Mouse (Mus musculus): ENCODE results near the gene Xylt2.
"Not testable (repeated sequence)": the region's sequence is repeated elsewhere in the genome, so short reads cannot be mapped to it uniquely, and the experiment has no call there.

Gene Xylt2

DNA sequence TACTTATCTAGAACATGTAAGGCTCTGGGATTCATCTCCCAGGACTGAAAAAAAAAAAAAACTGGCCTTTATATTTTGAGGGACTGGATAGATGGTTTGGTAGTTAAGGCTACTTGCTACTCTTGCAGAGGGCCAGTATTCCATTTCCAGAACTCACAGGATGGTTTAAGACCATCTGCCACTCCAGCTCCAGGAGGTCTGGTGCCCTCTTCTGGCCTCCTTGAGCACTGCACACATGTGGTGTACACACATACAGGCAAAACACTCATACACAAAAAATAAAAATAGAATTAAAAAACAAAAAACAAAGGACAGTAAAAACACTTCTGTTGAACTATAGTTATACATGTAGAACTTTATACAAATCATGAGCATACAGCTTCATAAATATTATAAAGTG lies 3.3 kb upstream of the Xylt2 start:
- intact Hi-C loops (cut with DNase I) = no loop called here

DNA sequence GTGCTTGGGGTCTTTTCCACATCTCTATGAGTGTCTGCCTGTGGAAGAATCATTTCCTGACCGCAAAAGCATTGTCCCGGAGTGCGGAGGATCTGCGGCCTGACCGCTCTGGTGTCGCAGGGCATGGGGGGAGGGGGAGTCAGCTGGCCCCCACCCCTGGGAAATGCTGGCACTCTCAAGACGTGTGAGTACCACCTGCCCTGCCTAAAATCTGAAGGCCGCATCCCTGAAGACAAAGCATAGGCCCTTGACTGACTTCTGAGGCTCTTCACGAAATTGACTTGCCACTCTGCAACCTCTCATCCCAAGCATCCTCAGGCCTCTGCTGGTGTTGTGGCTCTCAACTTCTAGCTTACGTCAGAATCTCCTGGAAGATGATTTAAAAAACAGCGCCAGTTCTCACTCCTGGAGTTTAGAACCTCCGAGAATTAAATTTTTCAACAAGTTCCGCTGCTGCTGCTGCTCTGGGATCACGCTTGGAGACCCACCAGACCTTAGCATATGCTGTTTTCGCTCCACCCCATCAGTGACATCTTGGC lies 361 bp upstream of the Xylt2 start:
- intact Hi-C loops (cut with DNase I) = no loop called here

DNA sequence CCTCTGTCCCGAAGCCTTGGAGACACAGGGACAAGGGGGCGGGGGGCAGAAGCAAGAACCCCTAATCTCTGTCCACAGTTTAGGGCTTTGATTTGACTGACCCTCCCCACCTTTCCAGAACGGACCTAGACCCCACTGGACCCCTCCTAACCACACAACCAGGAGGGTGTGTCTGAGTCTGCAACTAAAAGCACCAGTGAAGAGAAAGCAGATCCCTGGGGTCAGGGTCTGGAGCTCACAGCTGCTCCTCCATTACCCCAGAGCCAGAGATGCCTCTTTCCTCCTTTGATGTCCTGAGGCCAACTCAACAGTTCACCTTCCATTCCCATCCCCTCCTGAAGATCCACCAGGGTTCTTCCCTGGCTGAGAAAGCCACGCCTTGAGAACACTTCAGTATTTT lies 1.0 kb downstream of the Xylt2 start:
- intact Hi-C loops (cut with DNase I) = no loop called here

DNA sequence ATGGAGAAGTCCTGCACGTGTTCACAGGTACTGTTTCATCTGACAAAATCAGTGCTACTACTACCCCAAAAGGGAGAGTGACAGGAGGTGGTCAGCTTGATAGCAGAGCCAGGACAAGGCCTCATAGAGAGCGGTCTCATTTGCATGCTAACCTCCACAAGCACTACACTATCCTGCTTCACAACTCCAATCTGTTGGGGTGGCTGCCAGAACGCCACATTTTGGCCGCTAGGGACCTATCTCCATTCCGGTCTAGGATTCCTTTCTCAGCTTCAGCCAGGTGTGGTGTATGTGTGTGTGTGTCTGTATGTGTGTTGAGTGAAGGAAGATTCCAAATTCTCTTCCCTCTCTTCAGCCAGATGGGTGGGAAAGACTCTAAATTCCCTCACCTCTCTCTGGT lies 1.9 kb downstream of the Xylt2 start:
- intact Hi-C loops (cut with DNase I) = no loop called here

DNA sequence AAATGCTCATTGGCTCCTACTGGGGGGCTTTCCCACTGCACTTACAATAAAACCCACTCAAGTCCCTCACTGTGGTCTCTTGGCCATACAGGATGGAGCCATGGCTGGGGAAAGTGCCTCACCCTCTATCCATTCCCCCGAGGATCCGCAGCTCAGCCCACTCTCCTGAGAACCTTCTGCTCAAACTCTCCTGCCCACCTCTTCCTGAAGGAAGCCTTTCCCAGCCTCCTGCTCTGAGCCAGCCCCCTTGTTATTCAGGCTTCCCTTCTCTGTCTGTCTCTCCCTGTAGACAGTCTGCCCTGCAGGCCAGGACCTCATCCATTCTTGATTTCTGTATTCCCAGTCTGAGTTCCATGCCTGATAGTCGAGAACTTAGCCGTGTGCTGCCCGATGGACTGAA lies 2.3 kb downstream of the Xylt2 start:
- intact Hi-C loops (cut with DNase I) = no loop called here

DNA sequence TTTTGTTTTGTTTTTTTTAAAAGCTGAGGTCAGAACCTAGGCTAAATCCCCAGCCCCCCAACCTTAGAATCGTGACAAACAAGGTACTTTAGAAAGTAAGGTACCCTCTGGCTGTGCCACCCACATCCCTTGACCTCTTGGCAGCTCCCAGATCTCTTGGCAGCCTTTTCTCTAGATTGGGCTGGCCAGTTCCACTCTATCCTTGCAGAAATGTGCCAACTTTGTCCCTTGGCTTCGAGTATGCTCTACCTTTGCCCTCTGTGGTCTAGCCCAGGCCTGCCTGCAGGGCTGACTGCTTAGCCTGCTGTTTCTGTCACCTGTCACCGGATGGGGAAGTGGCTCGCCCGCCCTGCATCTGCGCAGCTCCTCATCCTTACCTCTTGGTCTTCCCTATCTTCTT lies 12.0 kb downstream of the Xylt2 start:
- intact Hi-C loops (cut with DNase I) = no loop called here

DNA sequence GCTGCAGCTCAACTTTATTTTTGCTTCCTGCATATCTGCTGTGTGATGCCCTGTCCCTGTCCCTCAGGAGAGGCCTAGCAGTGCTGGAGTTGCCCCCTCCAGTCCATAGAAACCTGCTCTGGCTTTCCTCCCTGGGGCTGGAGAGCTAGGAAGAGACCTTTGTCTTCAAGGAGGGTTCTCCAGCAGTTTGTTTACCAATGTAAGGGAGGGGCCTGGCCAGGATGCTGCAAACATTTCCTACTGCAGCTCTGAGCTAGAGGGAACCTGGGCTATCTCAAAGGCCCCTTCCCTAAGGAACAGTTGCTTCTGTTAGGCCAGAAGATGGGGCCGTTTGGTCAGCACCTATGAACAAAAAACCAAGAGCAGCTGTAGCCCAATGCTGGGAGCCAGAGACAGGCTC lies 16.0 kb downstream of the Xylt2 start:
- intact Hi-C loops (cut with DNase I) = no loop called here

DNA sequence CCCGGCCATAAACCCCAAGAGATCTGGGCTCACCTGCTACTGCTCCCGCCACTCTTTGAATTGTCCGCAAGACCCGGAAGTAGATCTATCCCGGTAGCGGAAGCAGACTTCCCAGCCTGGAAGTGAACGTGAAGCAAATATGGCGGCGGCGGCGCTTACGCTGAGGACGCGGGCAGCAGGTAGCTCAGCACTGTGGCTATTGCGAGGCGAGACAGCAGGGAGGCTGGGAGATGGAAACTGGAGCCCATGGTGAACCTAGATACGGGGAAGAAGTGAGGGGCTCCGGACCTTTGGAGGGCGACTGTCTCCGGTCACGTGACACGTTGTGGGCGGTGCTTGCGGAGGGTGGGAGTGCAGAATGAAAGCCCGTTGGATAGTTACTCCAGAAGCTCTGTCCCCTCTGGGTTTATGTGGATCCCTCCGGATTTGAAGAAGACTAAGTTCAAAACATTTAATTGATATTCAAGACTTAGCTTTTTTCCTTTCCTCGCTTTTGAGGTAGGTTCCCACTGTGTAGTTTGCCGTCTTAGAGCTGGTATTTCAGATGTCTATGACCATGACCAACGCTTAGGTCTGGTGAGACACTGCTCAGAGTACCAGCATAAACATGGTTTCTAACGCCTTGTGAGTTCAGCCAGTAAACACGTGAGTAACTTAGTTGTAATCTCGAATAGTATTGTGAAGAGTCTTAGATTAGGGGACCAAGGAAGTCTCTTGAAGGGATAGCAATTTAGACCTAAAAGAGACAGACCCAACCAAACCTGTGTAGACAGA lies 23.5 kb downstream of the Xylt2 start, which contains the start of the genes Mrpl27 and Eme1:
Gene Mrpl27 (plus strand): TSS at position 105 of the 774 bp plus-strand sequence.
Gene Eme1 (minus strand): TSS at position 302 of the 774 bp plus-strand sequence.
- intact Hi-C loops (cut with DNase I) = no loop called here

DNA sequence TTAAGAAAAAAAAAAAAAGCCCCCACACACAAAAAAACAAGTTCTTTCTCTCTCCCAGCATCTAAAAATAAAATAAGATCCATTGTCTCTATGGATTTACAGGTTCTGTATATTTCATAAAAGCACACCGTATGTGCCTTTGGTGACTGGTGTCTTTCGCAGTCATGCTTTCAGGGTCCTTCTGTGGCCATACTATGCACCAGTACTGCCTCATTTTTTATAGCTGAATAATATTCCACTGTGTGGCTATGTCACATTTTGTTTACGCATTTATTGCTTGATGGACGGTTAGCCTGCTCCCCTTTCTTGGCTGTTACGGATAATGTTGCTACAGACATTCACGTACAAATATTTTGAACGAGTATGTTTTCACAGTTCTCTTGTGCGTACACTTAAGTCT lies 24.3 kb downstream of the Xylt2 start:
- intact Hi-C loops (cut with DNase I) = no loop called here

DNA sequence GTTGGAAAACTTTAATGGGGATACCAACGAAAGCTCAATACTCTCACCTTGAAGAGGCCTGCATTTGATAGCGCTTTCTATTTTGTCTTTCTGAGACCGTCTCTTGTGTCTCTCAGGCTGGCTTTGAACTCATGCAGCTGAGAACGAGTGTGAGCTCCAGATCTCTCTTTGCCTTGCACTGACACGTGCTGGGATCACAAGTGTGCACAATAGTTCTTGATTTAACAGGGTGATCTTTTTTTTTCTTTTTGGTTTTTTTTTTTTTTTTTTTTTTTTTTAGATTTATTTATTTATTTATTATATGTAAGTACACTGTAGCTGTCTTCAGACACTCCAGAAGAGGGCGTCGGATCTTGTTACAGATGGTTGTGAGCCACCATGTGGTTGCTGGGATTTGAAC lies 26.1 kb downstream of the Xylt2 start:
- intact Hi-C loops (cut with DNase I) = not testable (repeated sequence)

DNA sequence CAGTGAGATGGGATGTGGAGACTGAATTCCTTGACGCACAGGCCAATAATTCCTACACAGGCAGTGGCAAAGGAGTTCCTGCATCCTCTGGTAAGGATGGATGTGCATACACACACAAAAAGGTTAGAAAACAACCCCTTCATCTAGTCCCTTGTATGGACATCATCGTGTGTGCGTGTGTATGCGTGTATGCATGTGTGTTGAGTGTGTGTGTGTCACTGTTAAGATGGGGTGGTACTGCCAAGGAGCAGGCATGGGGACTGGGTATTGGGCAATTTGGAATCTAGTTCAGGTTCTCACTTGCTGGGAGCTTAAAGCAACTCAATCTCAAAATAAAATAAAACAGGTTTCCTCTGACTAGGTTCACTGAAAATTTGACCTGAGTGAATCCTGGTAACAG lies 30.9 kb downstream of the Xylt2 start:
- intact Hi-C loops (cut with DNase I) = no loop called here

DNA sequence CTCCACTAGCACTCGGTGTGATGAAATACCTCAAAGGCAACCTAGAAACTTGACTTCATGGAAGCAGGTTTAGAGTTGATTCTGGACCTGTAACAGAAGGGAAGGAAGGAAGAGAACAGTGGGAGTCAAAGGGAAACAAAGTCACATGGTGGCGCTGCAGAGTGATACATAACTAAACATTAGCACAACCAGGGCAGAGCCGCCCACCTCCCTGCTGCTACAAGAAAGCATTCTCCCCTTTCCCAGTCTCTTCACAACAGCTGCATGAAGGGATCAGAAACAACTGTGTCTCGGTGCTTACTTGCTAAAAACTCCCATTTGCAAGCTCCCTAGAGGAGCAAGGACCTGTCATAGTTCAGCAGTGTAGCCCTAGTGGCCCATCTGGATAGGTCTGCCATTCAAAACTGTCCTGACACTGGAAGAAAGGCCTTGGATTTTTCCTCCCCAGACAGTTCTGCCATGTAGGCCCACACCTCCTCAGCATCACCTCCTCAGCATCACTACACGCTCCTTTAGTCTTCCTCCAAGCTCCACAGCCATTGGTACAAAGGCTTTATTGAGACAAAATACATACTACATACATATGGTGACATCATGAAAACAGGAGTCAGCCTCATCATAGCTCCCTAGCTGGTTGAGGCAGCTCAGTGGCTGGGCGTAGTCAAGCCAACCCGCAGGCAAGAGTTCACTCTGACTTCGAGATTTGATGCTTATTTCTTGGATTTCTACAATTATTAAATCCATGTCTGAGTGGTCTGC lies 32.7 kb downstream of the Xylt2 start:
- intact Hi-C loops (cut with DNase I) = no loop called here

DNA sequence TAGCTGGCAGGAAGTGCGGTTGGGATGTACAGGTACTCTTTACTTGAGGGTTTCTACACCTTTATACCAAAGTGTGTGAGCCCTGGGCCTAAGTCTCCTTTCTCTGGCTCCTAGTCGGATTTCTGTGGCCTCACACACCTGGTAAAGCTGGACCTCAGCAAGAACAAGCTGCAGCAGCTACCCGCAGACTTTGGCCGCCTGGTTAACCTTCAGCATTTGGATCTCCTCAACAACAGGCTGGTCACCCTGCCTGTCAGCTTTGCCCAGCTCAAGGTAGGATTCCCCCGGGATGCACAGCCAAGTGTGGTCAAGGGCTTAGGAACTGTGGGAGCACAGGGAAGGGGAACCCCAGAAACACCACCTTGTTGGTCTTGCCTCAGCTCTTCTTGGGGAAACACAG lies 42.9 kb downstream of the Xylt2 start:
- intact Hi-C loops (cut with DNase I) = no loop called here

DNA sequence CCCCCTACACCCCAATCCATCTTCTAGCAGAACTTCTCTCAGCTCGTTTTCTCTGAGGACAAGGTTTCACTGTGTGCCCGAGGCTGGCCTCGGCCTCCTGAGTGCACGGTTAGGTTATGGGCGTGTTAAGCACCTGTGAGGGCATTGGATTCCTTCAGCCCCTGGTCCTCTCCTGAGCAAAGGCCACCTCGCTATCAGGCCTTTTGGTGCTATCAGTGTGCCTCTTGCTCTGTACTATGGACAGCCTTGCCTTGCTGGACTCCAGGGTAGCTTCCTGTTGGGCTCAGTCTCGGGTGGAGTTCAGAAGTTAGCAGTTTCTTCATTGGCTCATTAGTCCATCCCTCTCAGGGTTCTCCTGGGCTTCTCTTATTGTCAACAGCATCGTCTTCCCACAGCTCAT lies 44.3 kb downstream of the Xylt2 start:
- intact Hi-C loops (cut with DNase I) = no loop called here

DNA sequence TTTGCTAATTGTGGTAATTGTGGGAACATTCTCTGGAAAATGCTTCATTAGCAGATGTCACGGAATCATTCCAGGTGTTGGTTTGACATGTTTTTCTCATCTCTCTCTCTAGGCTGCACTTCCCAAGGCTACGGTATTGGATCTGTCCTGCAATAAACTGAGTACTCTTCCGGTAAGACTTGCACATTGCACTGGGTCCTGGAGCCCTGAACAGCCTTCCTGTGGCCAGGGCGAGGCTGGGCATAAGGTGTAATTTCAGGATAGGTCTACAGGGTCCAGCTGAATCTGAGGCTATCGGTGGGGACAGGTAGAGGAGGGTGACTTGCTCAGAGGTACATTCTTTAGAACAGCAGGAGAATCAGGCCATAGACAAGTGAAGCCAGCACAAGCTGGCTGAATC lies 45.3 kb downstream of the Xylt2 start:
- intact Hi-C loops (cut with DNase I) = no loop called here

DNA sequence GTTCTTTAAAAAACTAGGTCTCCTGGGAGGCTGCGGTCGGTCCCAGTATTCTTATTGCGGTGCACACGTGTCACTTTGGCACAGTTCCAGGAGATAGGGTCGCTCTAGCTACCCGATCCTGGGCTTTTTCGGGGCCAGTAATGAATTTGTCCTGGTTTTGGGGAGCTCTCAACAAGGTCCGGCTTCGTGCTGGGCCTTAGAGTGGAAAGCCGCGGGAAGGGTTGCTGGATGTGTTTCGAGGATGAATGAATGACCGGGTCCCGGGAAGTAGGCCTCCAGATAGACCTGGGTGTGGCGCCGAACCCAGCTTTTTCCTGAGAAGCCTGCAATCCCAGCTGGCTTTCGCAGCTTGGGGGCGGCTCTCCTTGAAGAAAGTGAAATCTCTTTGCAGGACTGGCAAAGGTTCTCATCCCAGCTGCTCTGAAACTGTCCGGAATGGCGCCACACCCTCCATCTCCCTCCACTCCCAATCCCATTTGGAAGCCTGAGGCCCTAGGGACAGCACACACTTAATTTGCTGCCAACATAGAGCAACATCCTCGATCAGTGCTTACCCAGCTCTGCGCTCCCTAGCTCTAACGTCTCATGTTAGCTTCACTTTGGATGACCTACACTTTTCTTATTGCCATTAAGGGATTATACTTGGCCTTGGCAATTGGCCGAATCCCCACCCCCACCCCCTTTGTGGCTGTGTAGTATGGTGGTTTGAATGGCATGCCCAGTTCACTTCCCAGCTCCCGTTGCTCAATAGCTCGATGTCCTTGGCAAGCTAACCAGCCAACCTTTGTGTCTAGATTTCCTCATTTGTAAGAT lies 46.9 kb downstream of the Xylt2 start:
- intact Hi-C loops (cut with DNase I) = no loop called here

DNA sequence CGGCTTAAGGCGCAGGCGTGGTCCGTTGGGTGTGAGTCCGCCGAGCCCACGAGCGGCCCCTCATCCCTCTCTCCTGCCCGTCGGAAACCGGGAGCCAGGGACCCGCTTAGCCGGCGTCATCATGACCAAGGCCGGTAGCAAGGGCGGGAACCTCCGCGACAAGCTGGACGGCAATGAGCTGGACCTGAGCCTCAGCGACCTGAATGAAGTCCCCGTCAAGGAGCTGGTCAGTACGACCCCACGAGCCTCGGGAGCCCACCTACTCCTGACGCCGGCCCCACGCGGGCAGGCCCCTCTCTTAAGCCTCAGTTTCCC lies 47.5 kb downstream of the Xylt2 start:
- intact Hi-C loops (cut with DNase I) = loop anchor here (10.0 kb wide), 1 partner anchor 85 kb away; no protein-coding TSS in a partner anchor

DNA sequence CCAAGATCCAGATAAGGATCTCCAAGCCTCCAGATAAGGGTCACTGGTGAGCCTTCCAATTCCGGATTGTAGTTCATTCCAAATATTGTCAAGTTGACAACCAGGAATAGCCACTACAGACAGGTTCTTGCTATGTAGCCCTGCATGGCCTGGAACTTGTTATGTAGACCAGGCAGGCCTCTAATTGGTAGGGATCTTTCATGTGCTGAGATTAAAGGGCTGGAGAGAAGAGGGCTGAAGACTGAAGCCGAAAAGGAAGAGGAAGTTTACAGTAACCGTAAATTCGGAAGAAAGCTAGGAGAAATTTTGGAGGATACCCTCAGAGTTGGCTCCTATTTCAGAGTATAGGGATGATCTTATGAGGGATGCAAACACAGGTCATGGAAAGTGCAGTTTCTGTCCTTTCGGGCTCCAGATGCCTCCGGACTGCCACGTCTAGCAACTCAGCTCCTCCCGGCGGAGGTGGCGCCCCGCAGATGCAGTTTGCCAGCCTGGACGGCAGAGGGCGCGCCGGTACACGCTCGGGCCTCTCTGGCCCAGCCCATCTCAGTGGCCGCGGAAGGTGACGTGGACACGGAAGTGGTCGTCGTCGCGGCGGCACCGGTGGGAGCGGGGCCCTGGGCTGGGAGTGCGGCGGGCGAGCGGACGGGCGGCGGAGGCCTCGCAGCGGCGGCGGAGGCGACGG lies 48.0 kb downstream of the Xylt2 start, which contains the start of gene Lrrc59:
Gene Lrrc59 (plus strand): TSS at position 569 of the 685 bp plus-strand sequence.
- intact Hi-C loops (cut with DNase I) = loop anchor here (10.0 kb wide), 1 partner anchor 85 kb away; no protein-coding TSS in a partner anchor

DNA sequence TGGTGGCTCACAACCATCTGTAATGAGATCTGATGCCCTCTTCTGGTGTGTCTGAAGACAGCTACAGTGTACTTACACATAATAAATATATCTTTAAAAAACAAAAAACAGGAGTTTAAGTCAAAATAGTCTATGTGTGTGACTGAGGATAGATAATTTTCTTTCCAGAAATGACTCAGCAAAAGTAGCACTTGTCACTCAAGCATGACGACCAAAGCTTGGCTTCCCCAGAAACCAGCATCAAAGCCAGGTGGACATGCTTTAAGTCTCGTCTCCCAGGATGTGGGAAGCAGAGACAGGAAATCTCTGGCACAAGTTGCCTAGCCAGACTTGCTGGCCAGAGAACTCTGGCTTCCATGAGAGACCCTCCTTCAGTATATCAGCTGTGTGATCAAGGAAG lies 55.2 kb downstream of the Xylt2 start:
- intact Hi-C loops (cut with DNase I) = loop anchor here (10.0 kb wide), 1 partner anchor 93 kb away; no protein-coding TSS in a partner anchor

DNA sequence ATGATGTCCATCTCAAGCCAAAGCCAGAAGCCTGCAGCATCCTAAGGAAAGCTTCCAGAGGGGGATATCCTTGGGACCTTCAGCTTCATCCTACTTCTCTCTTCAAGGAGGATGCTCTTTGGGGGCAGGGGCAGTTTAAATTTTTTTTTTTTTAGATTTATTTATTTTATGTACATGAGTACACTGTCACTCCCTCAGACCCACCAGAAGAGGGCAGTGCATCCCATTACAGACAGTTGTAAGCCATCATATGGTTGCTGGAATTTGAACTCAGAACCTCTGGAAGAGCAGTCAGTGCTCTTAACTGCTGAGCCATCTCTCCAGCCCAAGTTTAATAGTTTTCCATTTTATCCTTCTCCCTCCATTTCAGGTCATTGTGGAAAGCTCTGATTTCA lies 55.9 kb downstream of the Xylt2 start:
- intact Hi-C loops (cut with DNase I) = loop anchor here (10.0 kb wide), 1 partner anchor 93 kb away; no protein-coding TSS in a partner anchor

Measured in adrenal gland (tissue).